In genomic region chr1:168046749-168047148, GRCm38 (mm10) we compare ENCODE assay signal across 17 mouse cellular contexts.
DNase-seq lines count a peak whose midpoint lies in the region; ATAC-seq lines count a peak whose summit lies in the region.
"Had no signal": no experiment of that assay in that cellular context is flagged by ENCODE, and none has a peak within 500 bp of the region (broad histone marks: within the 10 kb centered on the region; RNA-seq: fewer than 3 reads in every experiment).

No protein-coding gene starts in this region.

- no peak overlapping the region for H3K4me3 ChIP-seq in limb, embryonic 13.5 days
- H3K4me3 ChIP-seq in limb, embryonic 10.5 days, result no peak overlapping the region
- H3K4me3 ChIP-seq in forebrain, embryonic 14.5 days (ENCODE audit: low read depth, low read length), result no peak overlapping the region
- H3K4me3 ChIP-seq in hindbrain, embryonic 14.5 days (replicated peaks; ENCODE audit: low read length), result no peak overlapping the region
- no peak overlapping the region for H3K4me3 ChIP-seq in neural tube, embryonic 12.5 days
- H3K4me3 ChIP-seq: embryonic facial prominence, embryonic 12.5 days; gastrocnemius, adult 2 months; left cerebral cortex, adult 2 months had no signal

- H3K9me3 ChIP-seq in limb, embryonic 13.5 days, result no peaks in the 10 kb centered on the region
- no peaks in the 10 kb centered on the region for H3K9me3 ChIP-seq in limb, embryonic 10.5 days (replicated peaks)
- H3K9me3 ChIP-seq in forebrain, embryonic 14.5 days (replicated peaks; ENCODE audit: control insufficient read depth, low read length), result no peaks in the 10 kb centered on the region
- no peaks in the 10 kb centered on the region for H3K9me3 ChIP-seq in hindbrain, embryonic 14.5 days (ENCODE audit: control insufficient read depth, low read length)
- no peaks in the 10 kb centered on the region for H3K9me3 ChIP-seq in neural tube, embryonic 12.5 days
- H3K9me3 ChIP-seq: embryonic facial prominence, embryonic 12.5 days had no signal

- no peak overlapping the region for H3K4me2 ChIP-seq in limb, embryonic 13.5 days (replicated peaks)
- H3K4me2 ChIP-seq in forebrain, embryonic 14.5 days (ENCODE audit: low read length), result no peak overlapping the region
- no peak overlapping the region for H3K4me2 ChIP-seq in hindbrain, embryonic 14.5 days (replicated peaks)
- no peak overlapping the region for H3K4me2 ChIP-seq in neural tube, embryonic 12.5 days (replicated peaks)
- H3K4me2 ChIP-seq: embryonic facial prominence, embryonic 12.5 days had no signal

- H3K27me3 ChIP-seq in limb, embryonic 13.5 days, result no peaks in the 10 kb centered on the region
- H3K27me3 ChIP-seq in limb, embryonic 10.5 days (ENCODE audit: low read depth, poor library complexity, severe bottlenecking), result peaks cover 3% of the 10 kb centered on the region; the same call in 1 of the 2 replicates
- no peaks in the 10 kb centered on the region for H3K27me3 ChIP-seq in forebrain, embryonic 14.5 days (replicated peaks; ENCODE audit: control insufficient read depth, insufficient read depth, low read length)
- H3K27me3 ChIP-seq in hindbrain, embryonic 14.5 days (ENCODE audit: control insufficient read depth, insufficient read depth, low read length), result no peaks in the 10 kb centered on the region
- H3K27me3 ChIP-seq in neural tube, embryonic 12.5 days (replicated peaks), result no peaks in the 10 kb centered on the region
- H3K27me3 ChIP-seq: embryonic facial prominence, embryonic 12.5 days had no signal

- H3K27ac ChIP-seq in limb, embryonic 13.5 days, result no peak overlapping the region
- no peak overlapping the region for H3K27ac ChIP-seq in limb, embryonic 10.5 days
- H3K27ac ChIP-seq in forebrain, embryonic 14.5 days (ENCODE audit: low read depth, low read length), result peak overlapping the region; percentile 81; the same call in 1 of the 2 replicates
- peak overlapping the region; percentile 57 for H3K27ac ChIP-seq in hindbrain, embryonic 14.5 days
- H3K27ac ChIP-seq in neural tube, embryonic 12.5 days, result 0 out of 2 replicates have a peak overlapping the region, but pooled peaks have one; percentile 42
- H3K27ac ChIP-seq: embryonic facial prominence, embryonic 12.5 days; gastrocnemius, adult 2 months; left cerebral cortex, adult 2 months; stomach, postnatal 0 days had no signal

- peak; percentile 48 for ATAC-seq in limb, embryonic 13.5 days (ENCODE audit: low FRiP score, low read depth)
- peak; percentile 66 for ATAC-seq in forebrain, embryonic 14.5 days
- no peak; the same call in none of the 2 replicates for ATAC-seq in hindbrain, embryonic 14.5 days (ENCODE audit: low FRiP score)
- peak; percentile 60 for ATAC-seq in neural tube, embryonic 12.5 days (ENCODE audit: low FRiP score, low read depth)

- DNase-seq in limb, embryonic 10.5 days (ENCODE audit: low spot score), result no peak
- DNase-seq in forebrain, embryonic 14.5 days (ENCODE audit: low spot score), result peak; percentile 75
- DNase-seq in hindbrain, embryonic 14.5 days (ENCODE audit: low spot score), result no peak
- DNase-seq in layer of hippocampus, adult 11-12 months (ENCODE audit: low spot score), result no peak
- DNase-seq in embryo, embryonic 10.5 days (ENCODE audit: low spot score), result no peak
- no peak for DNase-seq in thymus, postnatal 0 days (ENCODE audit: low spot score)
- DNase-seq: gastrocnemius, adult 2 months; kidney, adult 11 months; kidney, postnatal 10 days; lung, postnatal 10 days; right cerebral cortex, postnatal 14 days; thymus, postnatal 4 days had no signal

- no peaks in the 10 kb centered on the region for H3K36me3 ChIP-seq in limb, embryonic 13.5 days
- no peaks in the 10 kb centered on the region for H3K36me3 ChIP-seq in limb, embryonic 10.5 days
- no peaks in the 10 kb centered on the region for H3K36me3 ChIP-seq in forebrain, embryonic 14.5 days (ENCODE audit: control insufficient read depth, insufficient read depth, low read length)
- no peaks in the 10 kb centered on the region for H3K36me3 ChIP-seq in hindbrain, embryonic 14.5 days (replicated peaks; ENCODE audit: control insufficient read depth, insufficient read depth)
- H3K36me3 ChIP-seq in neural tube, embryonic 12.5 days, result no peaks in the 10 kb centered on the region
- H3K36me3 ChIP-seq: embryonic facial prominence, embryonic 12.5 days had no signal

- H3K9ac ChIP-seq in limb, embryonic 13.5 days, result no peak overlapping the region
- no peak overlapping the region for H3K9ac ChIP-seq in forebrain, embryonic 14.5 days (ENCODE audit: low read length)
- no peak overlapping the region for H3K9ac ChIP-seq in hindbrain, embryonic 14.5 days
- H3K9ac ChIP-seq in neural tube, embryonic 12.5 days, result no peak overlapping the region
- H3K9ac ChIP-seq: embryonic facial prominence, embryonic 12.5 days had no signal

- H3K4me1 ChIP-seq in limb, embryonic 13.5 days, result no peaks in the 10 kb centered on the region
- H3K4me1 ChIP-seq in limb, embryonic 10.5 days, result no peaks in the 10 kb centered on the region
- peaks cover 22% of the 10 kb centered on the region; the same call in 1 of the 2 replicates for H3K4me1 ChIP-seq in forebrain, embryonic 14.5 days (ENCODE audit: control insufficient read depth, insufficient read depth, low read length)
- peaks cover 37% of the 10 kb centered on the region for H3K4me1 ChIP-seq in hindbrain, embryonic 14.5 days (replicated peaks; ENCODE audit: control insufficient read depth, insufficient read depth, low read length)
- peaks cover 24% of the 10 kb centered on the region for H3K4me1 ChIP-seq in neural tube, embryonic 12.5 days
- H3K4me1 ChIP-seq: embryonic facial prominence, embryonic 12.5 days had no signal

- 88% methylated on average over 1 of the region's 1 CpGs for WGBS in limb, embryonic 13.5 days
- WGBS in limb, embryonic 10.5 days, result 91% methylated on average over 1 of the region's 1 CpGs
- WGBS in forebrain, embryonic 14.5 days, result 18% methylated on average over 1 of the region's 1 CpGs
- 48% methylated on average over 1 of the region's 1 CpGs for WGBS in hindbrain, embryonic 14.5 days
- WGBS in neural tube, embryonic 12.5 days, result 60% methylated on average over 1 of the region's 1 CpGs

Comparison
In these comparisons a context has a peak if more than half of its experiments do, and no peak if none do; other contexts are left out.
1. H3K27ac ChIP-seq: peak in forebrain, embryonic 14.5 days (single experiment), hindbrain, embryonic 14.5 days (single experiment) and neural tube, embryonic 12.5 days (single experiment); none in limb, embryonic 13.5 days (single experiment) and limb, embryonic 10.5 days (single experiment).